Mouse (Mus musculus): Measurements from ENCODE around the gene Ppp1r12c. TPM values are rescaled to one million over a fixed set of nuclear protein-coding genes. Genes with fewer than 3 reads are reported as not detected.

Ppp1r12c gene
- polyA plus RNA-seq, 1 experiment from 2014 or later = 50.0 TPM

- no peak for ATAC-seq
- H3K27ac ChIP-seq (ENCODE audit: low read length) = no peak overlapping the region
- WGBS = 13% methylated on average over 2 of the region's 2 CpGs
These were observed 52.3 kb downstream of the Ppp1r12c start for GRCm38 (mm10) chr7:4449211-4449610.

GRCm38 (mm10) chr7:4448439-4448838, 53.0 kb downstream of the Ppp1r12c start:
- Histone ChIP-seq H3K4me1 (replicated peaks; ENCODE audit: control insufficient read depth, insufficient read depth, low read length) (peaks cover 8% of the 10 kb centered on the region), H3K36me3 (ENCODE audit: control insufficient read depth, insufficient read depth) (peaks cover 2% of the 10 kb centered on the region; the same call in 1 of the 2 replicates), H3K9me3 (ENCODE audit: control insufficient read depth, low read length) (no peaks in the 10 kb centered on the region), H3K4me3 (replicated peaks; ENCODE audit: low read length) (no peak overlapping the region), H3K9ac (replicated peaks; ENCODE audit: low read depth, low read length) (no peak overlapping the region), H3K27ac (ENCODE audit: low read length) (no peak overlapping the region), H3K4me2 (ENCODE audit: low read length) (no peak overlapping the region), H3K27me3 (replicated peaks; ENCODE audit: control insufficient read depth, insufficient read depth, low read length) (no peaks in the 10 kb centered on the region)
- WGBS = 86% methylated on average over 3 of the region's 3 CpGs
- no peak for ATAC-seq

More at GRCm38 (mm10) chr7:4449211-4449610, 52.3 kb downstream of the Ppp1r12c start:
- Histone ChIP-seq H3K36me3 (ENCODE audit: control insufficient read depth, insufficient read depth) (no peaks in the 10 kb centered on the region), H3K4me2 (ENCODE audit: low read length) (no peak overlapping the region), H3K27me3 (replicated peaks; ENCODE audit: control insufficient read depth, insufficient read depth, low read length) (no peaks in the 10 kb centered on the region), H3K4me3 (replicated peaks; ENCODE audit: low read length) (no peak overlapping the region), H3K9me3 (ENCODE audit: control insufficient read depth, low read length) (no peaks in the 10 kb centered on the region), H3K4me1 (replicated peaks; ENCODE audit: control insufficient read depth, insufficient read depth, low read length) (peaks cover 7% of the 10 kb centered on the region), H3K9ac (replicated peaks; ENCODE audit: low read depth, low read length) (no peak overlapping the region)

DNA sequence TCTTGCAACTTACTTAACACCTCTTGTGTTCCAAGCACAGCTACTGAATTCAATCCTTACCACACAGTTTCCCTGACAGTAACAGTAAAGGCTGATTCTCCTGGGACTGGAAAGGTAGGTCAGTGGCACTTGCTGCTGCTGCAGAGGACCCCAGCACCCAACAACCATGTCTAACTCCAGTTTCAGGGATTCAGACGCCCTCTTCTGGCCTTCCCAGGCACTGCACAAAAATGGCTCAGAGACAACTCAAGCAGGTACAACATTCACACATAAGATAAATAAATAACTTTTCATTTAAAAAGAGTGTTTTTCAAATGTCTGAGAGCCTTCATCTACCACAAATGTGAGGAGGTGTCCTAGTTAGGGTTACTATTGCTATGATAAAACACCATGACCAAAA, 54.3 kb downstream of the Ppp1r12c start:
- Histone ChIP-seq H3K9me3 (ENCODE audit: control insufficient read depth, low read length) (no peaks in the 10 kb centered on the region), H3K9ac (replicated peaks; ENCODE audit: low read depth, low read length) (no peak overlapping the region), H3K36me3 (ENCODE audit: control insufficient read depth, insufficient read depth) (peaks cover 6% of the 10 kb centered on the region), H3K4me3 (replicated peaks; ENCODE audit: low read length) (no peak overlapping the region), H3K27ac (ENCODE audit: low read length) (no peak overlapping the region), H3K27me3 (replicated peaks; ENCODE audit: control insufficient read depth, insufficient read depth, low read length) (no peaks in the 10 kb centered on the region), H3K4me2 (ENCODE audit: low read length) (no peak overlapping the region), H3K4me1 (replicated peaks; ENCODE audit: control insufficient read depth, insufficient read depth, low read length) (peaks cover 8% of the 10 kb centered on the region)
- WGBS = 0% methylated on average over 1 of the region's 1 CpGs
- ATAC-seq = no peak

GRCm38 (mm10) chr7:4445216-4445791, 56.2 kb downstream of the Ppp1r12c start, which contains the start of gene Rdh13:
TSS of gene Rdh13 (minus strand) at chr7:4445649.
- H3K27ac ChIP-seq (ENCODE audit: low read length) = peak within 1 kb of the TSS; percentile 55
- H3K36me3 ChIP-seq (ENCODE audit: control insufficient read depth, insufficient read depth) = peaks cover 16% of the 10 kb centered on the region
- peak; percentile 95 for ATAC-seq
- H3K9me3 ChIP-seq (ENCODE audit: control insufficient read depth, low read length) = no peaks in the 10 kb centered on the region
- H3K9ac ChIP-seq (replicated peaks; ENCODE audit: low read depth, low read length) = peak within 1 kb of the TSS; percentile 82
- no peaks in the 10 kb centered on the region for H3K27me3 ChIP-seq (replicated peaks; ENCODE audit: control insufficient read depth, insufficient read depth, low read length)
- H3K4me1 ChIP-seq (replicated peaks; ENCODE audit: control insufficient read depth, insufficient read depth, low read length) = peaks cover 8% of the 10 kb centered on the region
- H3K4me2 ChIP-seq (ENCODE audit: low read length) = peak within 1 kb of the TSS; percentile 62
- H3K4me3 ChIP-seq (replicated peaks; ENCODE audit: low read length) = peak within 1 kb of the TSS; percentile 80
- under 1% methylated on average over 35 of the region's 35 CpGs for WGBS

GRCm38 (mm10) chr7:4440549-4440948, 60.9 kb downstream of the Ppp1r12c start:
- Histone ChIP-seq H3K36me3 (ENCODE audit: control insufficient read depth, insufficient read depth) (peaks cover 22% of the 10 kb centered on the region), H3K9ac (replicated peaks; ENCODE audit: low read depth, low read length) (no peak overlapping the region), H3K4me3 (replicated peaks; ENCODE audit: low read length) (no peak overlapping the region), H3K27me3 (replicated peaks; ENCODE audit: control insufficient read depth, insufficient read depth, low read length) (no peaks in the 10 kb centered on the region), H3K4me2 (ENCODE audit: low read length) (no peak overlapping the region), H3K9me3 (ENCODE audit: control insufficient read depth, low read length) (no peaks in the 10 kb centered on the region), H3K27ac (ENCODE audit: low read length) (no peak overlapping the region), H3K4me1 (replicated peaks; ENCODE audit: control insufficient read depth, insufficient read depth, low read length) (peaks cover 8% of the 10 kb centered on the region)
- WGBS = 96% methylated on average over 10 of the region's 10 CpGs
- no peak for ATAC-seq

DNA sequence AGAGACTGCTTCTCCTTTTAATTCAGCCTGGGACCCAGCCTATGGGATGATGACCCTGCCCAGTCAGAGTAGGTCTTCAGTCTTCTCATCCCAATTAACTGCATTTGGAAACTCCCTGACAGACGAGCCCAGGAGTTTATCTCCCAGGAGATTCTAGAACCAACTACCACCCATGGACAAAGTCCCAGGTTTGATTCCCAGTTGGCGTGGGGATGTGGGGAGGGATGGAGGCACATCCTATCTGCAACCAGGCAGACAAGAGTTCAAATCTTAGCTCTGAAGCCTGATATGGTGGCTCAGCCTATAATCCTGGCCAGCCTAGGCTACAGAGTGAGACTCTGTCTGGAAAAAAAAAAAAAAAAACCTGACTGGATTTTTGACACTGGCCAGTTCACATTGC, 63.8 kb downstream of the Ppp1r12c start:
- 90% methylated on average over 2 of the region's 2 CpGs for WGBS
- Histone ChIP-seq H3K4me3 (replicated peaks; ENCODE audit: low read length) (no peak overlapping the region), H3K9ac (replicated peaks; ENCODE audit: low read depth, low read length) (no peak overlapping the region), H3K27me3 (replicated peaks; ENCODE audit: control insufficient read depth, insufficient read depth, low read length) (no peaks in the 10 kb centered on the region), H3K36me3 (ENCODE audit: control insufficient read depth, insufficient read depth) (peaks cover 32% of the 10 kb centered on the region), H3K4me1 (replicated peaks; ENCODE audit: control insufficient read depth, insufficient read depth, low read length) (no peaks in the 10 kb centered on the region), H3K4me2 (ENCODE audit: low read length) (no peak overlapping the region), H3K27ac (ENCODE audit: low read length) (no peak overlapping the region), H3K9me3 (ENCODE audit: control insufficient read depth, low read length) (no peaks in the 10 kb centered on the region)
- no peak for ATAC-seq

DNA sequence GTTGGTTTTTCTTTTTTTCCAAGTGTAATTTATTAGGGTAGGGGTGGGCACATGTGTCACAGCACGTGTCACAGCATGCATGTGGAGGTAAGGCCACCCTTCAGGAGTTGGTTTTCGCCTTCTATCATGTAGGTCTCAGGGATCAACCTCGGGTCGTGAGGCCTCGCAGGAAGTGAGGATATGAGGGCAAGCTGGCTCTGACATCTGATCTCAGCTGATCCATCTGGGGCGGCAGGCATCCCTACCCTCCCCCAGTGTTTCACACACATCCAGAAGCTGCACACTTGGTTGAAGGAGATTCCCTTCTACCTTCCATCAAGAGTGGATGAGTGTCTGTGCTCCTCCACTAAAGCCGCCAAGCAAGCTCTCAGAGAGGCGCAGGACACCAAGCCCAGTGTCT, 69.5 kb downstream of the Ppp1r12c start:
- Histone ChIP-seq H3K27ac (ENCODE audit: low read length) (no peak overlapping the region), H3K4me2 (ENCODE audit: low read length) (no peak overlapping the region), H3K9ac (replicated peaks; ENCODE audit: low read depth, low read length) (no peak overlapping the region), H3K4me1 (replicated peaks; ENCODE audit: control insufficient read depth, insufficient read depth, low read length) (no peaks in the 10 kb centered on the region), H3K27me3 (replicated peaks; ENCODE audit: control insufficient read depth, insufficient read depth, low read length) (no peaks in the 10 kb centered on the region), H3K4me3 (replicated peaks; ENCODE audit: low read length) (no peak overlapping the region), H3K9me3 (ENCODE audit: control insufficient read depth, low read length) (no peaks in the 10 kb centered on the region), H3K36me3 (ENCODE audit: control insufficient read depth, insufficient read depth) (peaks cover 30% of the 10 kb centered on the region)
- ATAC-seq = no peak
- 93% methylated on average over 8 of the region's 8 CpGs for WGBS

DNA sequence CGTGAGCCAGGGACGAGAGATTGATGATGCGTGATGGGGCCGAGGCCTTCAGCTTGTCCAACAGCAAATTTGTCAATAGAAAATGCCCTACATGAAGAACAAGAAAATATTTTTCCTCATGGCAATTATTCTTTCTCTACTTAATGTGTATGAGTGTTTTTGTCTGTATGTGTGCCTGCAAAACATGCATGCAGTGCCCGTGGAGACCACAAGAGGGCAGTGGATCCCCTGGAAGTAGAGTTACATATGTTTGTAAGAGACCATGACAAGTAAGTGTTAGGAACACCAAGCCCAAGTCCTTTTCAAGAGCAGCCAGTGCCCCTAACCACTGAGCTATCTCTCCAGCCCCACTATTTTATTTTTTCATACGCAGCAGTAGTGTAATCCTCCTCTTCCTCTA, 69.9 kb downstream of the Ppp1r12c start:
- no peaks in the 10 kb centered on the region for H3K4me1 ChIP-seq (replicated peaks; ENCODE audit: control insufficient read depth, insufficient read depth, low read length)
- H3K4me2 ChIP-seq (ENCODE audit: low read length) = no peak overlapping the region
- H3K4me3 ChIP-seq (replicated peaks; ENCODE audit: low read length) = no peak overlapping the region
- ATAC-seq = no peak
- H3K27ac ChIP-seq (ENCODE audit: low read length) = no peak overlapping the region
- no peaks in the 10 kb centered on the region for H3K9me3 ChIP-seq (ENCODE audit: control insufficient read depth, low read length)
- H3K27me3 ChIP-seq (replicated peaks; ENCODE audit: control insufficient read depth, insufficient read depth, low read length) = no peaks in the 10 kb centered on the region
- H3K9ac ChIP-seq (replicated peaks; ENCODE audit: low read depth, low read length) = no peak overlapping the region
- 81% methylated on average over 6 of the region's 6 CpGs for WGBS
- H3K36me3 ChIP-seq (ENCODE audit: control insufficient read depth, insufficient read depth) = peaks cover 25% of the 10 kb centered on the region
